26 mouse cellular contexts compared by ENCODE assay signal in the genomic region with DNA sequence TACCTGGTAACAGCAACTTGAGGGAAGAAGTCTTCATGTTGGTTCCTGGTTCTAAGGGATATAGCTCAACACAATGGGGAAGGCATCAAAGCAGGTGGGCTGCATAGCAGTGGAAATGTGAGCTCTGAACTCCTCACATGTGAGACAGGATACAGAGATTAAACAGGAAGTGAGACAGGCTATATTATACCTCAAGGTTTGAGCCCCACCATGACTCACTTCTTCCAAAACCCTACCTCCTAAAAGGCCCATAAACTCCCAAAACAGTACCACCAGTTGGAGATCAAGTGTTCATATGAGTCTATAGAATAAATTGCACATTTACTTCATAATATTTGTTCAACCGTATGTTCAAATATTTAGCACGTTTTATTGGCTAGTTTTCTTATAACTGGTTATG. TPM values are rescaled to one million over a fixed set of nuclear protein-coding genes. Genes with fewer than 3 reads are reported as not detected.
A peak's percentile ranks its signal among the peaks of the same experiment; 100 is the strongest.
DNase-seq lines count a peak whose midpoint lies in the region; ATAC-seq and TF ChIP-seq lines count a peak whose summit lies in the region.
"Had no signal": no experiment of that assay in that cellular context is flagged by ENCODE, and none has a peak within 500 bp of the region (broad histone marks: within the 10 kb centered on the region; RNA-seq: fewer than 3 reads in every experiment).

No protein-coding gene starts in this region.

- no peak overlapping the region for H3K4me2 ChIP-seq in CH12.LX (ENCODE audit: insufficient read depth, low read depth, poor library complexity, severe bottlenecking)
- H3K4me2 ChIP-seq in neural tube, embryonic 15.5 days, result no peak overlapping the region
- H3K4me2 ChIP-seq: embryonic facial prominence, embryonic 12.5 days; forebrain, embryonic 12.5 days had no signal

- in situ Hi-C loops in CH12.LX (cut with MboI; ENCODE audit: low pct_ligation_motif_present, low pct_unique_long_range_greater_than_20kb, low sequenced_read_pairs), result no loop called here

- H3K4me1 ChIP-seq in CH12.LX (ENCODE audit: control insufficient read depth in 1 of 2, insufficient read depth in 2 of 2), result no peaks in the 10 kb centered on the region
- no peaks in the 10 kb centered on the region for H3K4me1 ChIP-seq in neural tube, embryonic 15.5 days
- H3K4me1 ChIP-seq: embryonic facial prominence, embryonic 10.5 days; embryonic facial prominence, embryonic 12.5 days; forebrain, embryonic 12.5 days had no signal

- no peaks in the 10 kb centered on the region for H3K9me3 ChIP-seq in CH12.LX (replicated peaks; ENCODE audit: low read length)
- H3K9me3 ChIP-seq in neural tube, embryonic 15.5 days (replicated peaks), result no peaks in the 10 kb centered on the region
- H3K9me3 ChIP-seq: embryonic facial prominence, embryonic 10.5 days; embryonic facial prominence, embryonic 12.5 days; forebrain, embryonic 10.5 days; forebrain, embryonic 12.5 days had no signal

- H3K36me3 ChIP-seq in CH12.LX (replicated peaks in 1 of 2; ENCODE audit: control insufficient read depth in 1 of 2, insufficient read depth in 1 of 2, low read length in 1 of 2), result no peaks in the 10 kb centered on the region
- no peaks in the 10 kb centered on the region for H3K36me3 ChIP-seq in splenic B cell, adult 2 months (ENCODE audit: control insufficient read depth, insufficient read depth, low read length, poor library complexity, severe bottlenecking)
- no peaks in the 10 kb centered on the region for H3K36me3 ChIP-seq in neural tube, embryonic 15.5 days
- H3K36me3 ChIP-seq: embryonic facial prominence, embryonic 10.5 days; embryonic facial prominence, embryonic 12.5 days; forebrain, embryonic 10.5 days; forebrain, embryonic 12.5 days had no signal

- no peak for TF ChIP-seq CTCF in CH12.LX (conservative IDR thresholded peaks at IDR 0.05 in 1 of 2, IDR thresholded peaks at IDR 0.05 in 1 of 2; ENCODE audit: low read depth in 2 of 2, low read length in 2 of 2)

- no peak overlapping the region for H3K9ac ChIP-seq in CH12.LX (ENCODE audit: insufficient read depth, low read depth)
- no peak overlapping the region for H3K9ac ChIP-seq in neural tube, embryonic 15.5 days (replicated peaks)
- H3K9ac ChIP-seq: embryonic facial prominence, embryonic 12.5 days; forebrain, embryonic 12.5 days had no signal

- no peaks in the 10 kb centered on the region for H3K79me2 ChIP-seq in CH12.LX (replicated peaks; ENCODE audit: control insufficient read depth, extremely low read depth, insufficient read depth, poor library complexity, severe bottlenecking)

- 79% methylated on average over 2 of the region's 2 CpGs for WGBS in neural tube, embryonic 15.5 days

- no peak for TF ChIP-seq EP300 in CH12.LX (IDR thresholded peaks at IDR 0.05; ENCODE audit: low read length)

- dilution Hi-C loops in CH12.LX (cut with MboI; ENCODE audit: extremely low pct_ligation_motif_present, extremely low pct_unique_long_range_greater_than_20kb, low sequenced_read_pairs), result no loop called here

- no peaks in the 10 kb centered on the region for H3K27me3 ChIP-seq in CH12.LX (replicated peaks)
- no peaks in the 10 kb centered on the region for H3K27me3 ChIP-seq in splenic B cell, adult 2 months (ENCODE audit: control insufficient read depth, insufficient read depth, low read length, poor library complexity, severe bottlenecking)
- no peaks in the 10 kb centered on the region for H3K27me3 ChIP-seq in neural tube, embryonic 15.5 days (replicated peaks)
- H3K27me3 ChIP-seq: embryonic facial prominence, embryonic 12.5 days; forebrain, embryonic 12.5 days had no signal

- no peak overlapping the region for H3K4me3 ChIP-seq in CH12.LX (replicated peaks in 1 of 3; ENCODE audit: low read depth in 2 of 3, low read length in 2 of 3, poor library complexity in 1 of 3)
- no peak overlapping the region for H3K4me3 ChIP-seq in neural tube, embryonic 15.5 days (replicated peaks)
- H3K4me3 ChIP-seq: embryonic facial prominence, embryonic 10.5 days; embryonic facial prominence, embryonic 12.5 days; erythroblast, embryonic 14.5 days; forebrain, embryonic 10.5 days; forebrain, embryonic 12.5 days had no signal

- no peak overlapping the region for H3K27ac ChIP-seq in CH12.LX (ENCODE audit: insufficient read depth, low read depth)
- H3K27ac ChIP-seq in neural tube, embryonic 15.5 days (replicated peaks), result no peak overlapping the region
- H3K27ac ChIP-seq: embryonic facial prominence, embryonic 10.5 days; embryonic facial prominence, embryonic 12.5 days; forebrain, embryonic 10.5 days; forebrain, embryonic 12.5 days had no signal

- ATAC-seq in neural tube, embryonic 15.5 days (ENCODE audit: low FRiP score), result no peak
- ATAC-seq: activated CD4-positive, CD25-positive, alpha-beta regulatory T cell, adult 4 months; CD4-positive, CD25-positive, alpha-beta regulatory T cell, adult 4 months; forebrain, embryonic 14.5 days; forebrain, embryonic 16.5 days; Patski had no signal

- TF ChIP-seq RAD21 in CH12.LX (IDR thresholded peaks at IDR 0.05; ENCODE audit: low read depth, low read length), result no peak

- peak; percentile 26 for DNase-seq in 3T3-L1 (ENCODE audit: low read depth, low spot score)
- peak; percentile 46 for DNase-seq in CH12.LX (ENCODE audit: extremely low read depth)
- DNase-seq in splenic B cell, adult 2 months (ENCODE audit: low read depth, low spot score), result peak; percentile 6
- DNase-seq in thymus, postnatal 10 days (ENCODE audit: low spot score in 2 of 2), result no peak
- DNase-seq in Muller cell, postnatal 12 days (ENCODE audit: inconsistent ontology term), result no peak
- DNase-seq: adrenal gland, adult 8-10 months; adrenal gland, postnatal 14 days; adrenal gland, postnatal 36 days; B cell, adult 2 months; cerebellum, adult 11 months; cerebellum, adult 18-20 months; cerebellum, adult 8-10 months; cerebellum, postnatal 10 days; cerebellum, postnatal 25 days had no signal

- TF ChIP-seq POLR2A in CH12.LX (IDR thresholded peaks at IDR 0.05; ENCODE audit: low read depth, low read length), result no peak

TF ChIP-seq in CH12.LX, 34 proteins besides CTCF, POLR2A, EP300 and RAD21:
- TF ChIP-seq RCOR1 (conservative IDR thresholded peaks at IDR 0.05; ENCODE audit: low read depth, low read length) (no peak), BHLHE40 (IDR thresholded peaks at IDR 0.05; ENCODE audit: low read depth, low read length) (0 out of 2 replicates have a peak, but pooled peaks have one; percentile 17), POLR2AphosphoS2 (IDR thresholded peaks at IDR 0.05; ENCODE audit: low read depth, low read length) (no peak), JUND (conservative IDR thresholded peaks at IDR 0.05; ENCODE audit: low read depth, low read length) (peak; percentile 77), ZMIZ1 (IDR thresholded peaks at IDR 0.05; ENCODE audit: low read depth, low read length) (no peak)

RNA-seq across cellular contexts. Expression of gene Apln, which starts 11.7 kb away (rescaled TPM):
- total RNA-seq in CH12.LX (2012; rRNA removed) (0.08 TPM in 2 replicates), CH12.LX (2014; rRNA removed) (0.14 and 0.15 TPM in 2 replicates)
- 0.10 TPM in 1 of 2 replicates, not detected in the other for polyA plus RNA-seq in CH12.LX (2012; ENCODE audit: insufficient read length, low read depth)
- 2.6 and 3.6 TPM in 2 replicates for polyA plus RNA-seq in neural tube, embryonic 15.5 days (2015; fragmentation: Nextera tagmentation; extraction: Ambion mirVana)
- total RNA-seq: MEL had no signal
- polyA plus RNA-seq: erythroblast, embryonic 14.5 days had no signal

Comparison
In these comparisons a context has a peak if more than half of its experiments do, and no peak if none do; other contexts are left out.
1. DNase-seq: peak in 3T3-L1 (single experiment), CH12.LX (single experiment) and splenic B cell, adult 2 months (single experiment); none in thymus, postnatal 10 days (0 of 2) and Muller cell, postnatal 12 days (single experiment).